Mouse (Mus musculus): Measurements from ENCODE around the gene Akt1s1. TPM values are rescaled to one million over a fixed set of nuclear protein-coding genes. Genes with fewer than 3 reads are reported as not detected.

Akt1s1 gene
- total and polyA plus RNA-seq, 3 experiments = 9.5 to 24.2 (median 23.3) TPM

- dilution Hi-C loops (cut with MboI; ENCODE audit: extremely low pct_ligation_motif_present, extremely low pct_unique_long_range_greater_than_20kb, low sequenced_read_pairs) = no loop called here
- Histone ChIP-seq H3K9ac (ENCODE audit: insufficient read depth, low read depth) (peak overlapping the region; percentile 72), H3K4me1 (ENCODE audit: control insufficient read depth in 1 of 2, insufficient read depth in 2 of 2) (peaks cover 18 to 57% of the 10 kb centered on the region in 2 experiments), H3K27ac (ENCODE audit: insufficient read depth, low read depth) (peak overlapping the region; percentile 91), H3K4me3 (replicated peaks in 1 of 3; ENCODE audit: low read depth in 2 of 3, low read length in 2 of 3, poor library complexity in 1 of 3) (peak overlapping the region; percentile 66 to 72 (median 67)), H3K27me3 (replicated peaks) (no peaks in the 10 kb centered on the region), H3K4me2 (ENCODE audit: insufficient read depth, low read depth, poor library complexity, severe bottlenecking) (peak overlapping the region; percentile 48), H3K9me3 (replicated peaks; ENCODE audit: low read length) (no peaks in the 10 kb centered on the region), H3K79me2 (replicated peaks; ENCODE audit: control insufficient read depth, extremely low read depth, insufficient read depth, poor library complexity, severe bottlenecking) (peaks cover 21% of the 10 kb centered on the region), H3K36me3 (replicated peaks in 1 of 2; ENCODE audit: control insufficient read depth in 1 of 2, insufficient read depth in 1 of 2, low read length in 1 of 2) (peaks cover 8 to 27% of the 10 kb centered on the region in 2 experiments)
- in situ Hi-C loops (cut with MboI; ENCODE audit: low pct_ligation_motif_present, low pct_unique_long_range_greater_than_20kb, low sequenced_read_pairs) = loop anchor here (10.0 kb wide), 1 partner anchor 101 kb away; no protein-coding TSS in a partner anchor
- DNase-seq (ENCODE audit: extremely low read depth) = no peak
- TF ChIP-seq USF2 (conservative IDR thresholded peaks at IDR 0.05; ENCODE audit: low read depth, low read length) (peak; percentile 55), IRF4 (IDR thresholded peaks at IDR 0.05; ENCODE audit: low read depth, low read length) (no peak), USF1 (IDR thresholded peaks at IDR 0.05; ENCODE audit: low read depth, low read length) (peak; percentile 65)
Observed at GRCm38 (mm10) chr7:44853596-44854355, 5.0 kb downstream of the Akt1s1 start.

GRCm38 (mm10) chr7:44854356-44855031 lies 5.7 kb downstream of the Akt1s1 start:
- Histone ChIP-seq H3K9me3 (replicated peaks; ENCODE audit: low read length) (no peaks in the 10 kb centered on the region), H3K36me3 (replicated peaks in 1 of 2; ENCODE audit: control insufficient read depth in 1 of 2, insufficient read depth in 1 of 2, low read length in 1 of 2) (peaks cover 8 to 31% of the 10 kb centered on the region in 2 experiments), H3K9ac (ENCODE audit: insufficient read depth, low read depth) (peak overlapping the region; percentile 72), H3K4me1 (ENCODE audit: control insufficient read depth in 1 of 2, insufficient read depth in 2 of 2) (peaks cover 18 to 59% of the 10 kb centered on the region in 2 experiments), H3K4me3 (replicated peaks in 1 of 3; ENCODE audit: low read depth in 2 of 3, low read length in 2 of 3, poor library complexity in 1 of 3) (peak overlapping the region; percentile 66 to 72 (median 67)), H3K27ac (ENCODE audit: insufficient read depth, low read depth) (peak overlapping the region; percentile 91), H3K4me2 (ENCODE audit: insufficient read depth, low read depth, poor library complexity, severe bottlenecking) (peak overlapping the region; percentile 48), H3K27me3 (replicated peaks) (no peaks in the 10 kb centered on the region), H3K79me2 (replicated peaks; ENCODE audit: control insufficient read depth, extremely low read depth, insufficient read depth, poor library complexity, severe bottlenecking) (peaks cover 21% of the 10 kb centered on the region)
- in situ Hi-C loops (cut with MboI; ENCODE audit: low pct_ligation_motif_present, low pct_unique_long_range_greater_than_20kb, low sequenced_read_pairs) = loop anchor here (10.0 kb wide), 1 partner anchor 100 kb away; no protein-coding TSS in a partner anchor
- peak; percentile 73 for DNase-seq (ENCODE audit: extremely low read depth)
- dilution Hi-C loops (cut with MboI; ENCODE audit: extremely low pct_ligation_motif_present, extremely low pct_unique_long_range_greater_than_20kb, low sequenced_read_pairs) = no loop called here
- TF ChIP-seq JUND (conservative IDR thresholded peaks at IDR 0.05; ENCODE audit: low read depth, low read length) (no peak), ETS1 (conservative IDR thresholded peaks at IDR 0.05; ENCODE audit: low read depth, low read length) (no peak), HCFC1 (IDR thresholded peaks at IDR 0.05; ENCODE audit: low read depth, low read length) (peak; percentile 69), ZMIZ1 (IDR thresholded peaks at IDR 0.05; ENCODE audit: low read depth, low read length) (no peak; the same call in 1 of the 2 replicates), ZNF384 (IDR thresholded peaks at IDR 0.05; ENCODE audit: low read depth, low read length) (no peak), JUN (IDR thresholded peaks at IDR 0.05; ENCODE audit: insufficient read depth, low read depth, low read length) (no peak), CHD1 (IDR thresholded peaks at IDR 0.05; ENCODE audit: low read depth, low read length) (no peak), ELF1 (IDR thresholded peaks at IDR 0.05; ENCODE audit: low read depth, low read length) (peak; percentile 85), CHD2 (IDR thresholded peaks at IDR 0.05; ENCODE audit: low read length) (peak; percentile 25), SIN3A (IDR thresholded peaks at IDR 0.05; ENCODE audit: low read length) (peak; percentile 61), POLR2A (IDR thresholded peaks at IDR 0.05; ENCODE audit: low read depth, low read length) (peak; percentile 77), USF2 (conservative IDR thresholded peaks at IDR 0.05; ENCODE audit: low read depth, low read length) (no peak; the same call in 1 of the 2 replicates), KAT2A (IDR thresholded peaks at IDR 0.05; ENCODE audit: insufficient replicate concordance, low read length) (0 out of 2 replicates have a peak, but pooled peaks have one; percentile 31), UBTF (IDR thresholded peaks at IDR 0.05; ENCODE audit: low read depth, low read length) (peak; percentile 77), NELFE (IDR thresholded peaks at IDR 0.05; ENCODE audit: low read depth, low read length) (peak; percentile 53; the same call in 1 of the 2 replicates), PAX5 (IDR thresholded peaks at IDR 0.05; ENCODE audit: low read length) (no peak), TCF12 (IDR thresholded peaks at IDR 0.05; ENCODE audit: low read depth, low read length) (peak; percentile 66), IRF4 (IDR thresholded peaks at IDR 0.05; ENCODE audit: low read depth, low read length) (no peak), MYC (IDR thresholded peaks at IDR 0.05; ENCODE audit: low read depth, low read length) (no peak), ZC3H11A (IDR thresholded peaks at IDR 0.05; ENCODE audit: low read depth, low read length) (no peak), POLR2AphosphoS2 (IDR thresholded peaks at IDR 0.05; ENCODE audit: low read depth, low read length) (0 out of 2 replicates have a peak, but pooled peaks have one; percentile 53), MXI1 (IDR thresholded peaks at IDR 0.05; ENCODE audit: low read depth, low read length) (peak; percentile 72; the same call in 1 of the 2 replicates), MAX (IDR thresholded peaks at IDR 0.05; ENCODE audit: low read length) (peak; percentile 52; the same call in 1 of the 2 replicates), RCOR1 (conservative IDR thresholded peaks at IDR 0.05; ENCODE audit: low read depth, low read length) (no peak), NRF1 (IDR thresholded peaks at IDR 0.05; ENCODE audit: low read depth, low read length) (peak; percentile 67), MEF2A (IDR thresholded peaks at IDR 0.05; ENCODE audit: borderline replicate concordance, low read depth, low read length) (no peak; the same call in 1 of the 2 replicates), SMC3 (IDR thresholded peaks at IDR 0.05; ENCODE audit: low read depth, low read length) (no peak), GABPA (IDR thresholded peaks at IDR 0.05; ENCODE audit: insufficient replicate concordance, low read depth, low read length) (no peak)

All from CH12.LX (cell line).